Mouse (Mus musculus): ENCODE results near the gene Tsks. TPM values are rescaled to one million over a fixed set of nuclear protein-coding genes. Genes with fewer than 3 reads are reported as not detected.
A peak's percentile ranks its signal among the peaks of the same experiment; 100 is the strongest.

Tsks gene
- polyA plus RNA-seq, 1 experiment from 2014 or later = not detected

GRCm38 (mm10) chr7:44925468-44925867, 17.5 kb upstream of the Tsks start:
- Histone ChIP-seq H3K27me3 (ENCODE audit: control insufficient read depth, insufficient read depth, low read length) (no peaks in the 10 kb centered on the region), H3K9me3 (ENCODE audit: control insufficient read depth, low read length) (no peaks in the 10 kb centered on the region)
- no peak for DNase-seq (ENCODE audit: low spot score)

GRCm38 (mm10) chr7:44928570-44928969, 14.4 kb upstream of the Tsks start:
- peak overlapping the region; percentile 89 for H3K9ac ChIP-seq (ENCODE audit: low read length)
- H3K27ac ChIP-seq (ENCODE audit: low read depth, low read length) = no peak overlapping the region
- ATAC-seq (ENCODE audit: insufficient read depth, low FRiP score, low TSS enrichment) = no peak
- H3K4me3 ChIP-seq (ENCODE audit: low read depth, low read length) = peak overlapping the region; percentile 98
- H3K36me3 ChIP-seq (ENCODE audit: control insufficient read depth, insufficient read depth, low read length) = peaks cover 3% of the 10 kb centered on the region
- H3K4me1 ChIP-seq (ENCODE audit: control insufficient read depth, insufficient read depth, low read length) = peaks cover 9% of the 10 kb centered on the region
- H3K9me3 ChIP-seq (ENCODE audit: control insufficient read depth, low read length) = no peaks in the 10 kb centered on the region
- DNase-seq (ENCODE audit: low spot score) = no peak
- peak overlapping the region; percentile 68 for H3K4me2 ChIP-seq (ENCODE audit: low read depth)
- H3K27me3 ChIP-seq (ENCODE audit: control insufficient read depth, insufficient read depth, low read length) = no peaks in the 10 kb centered on the region
- 0% methylated on average over 1 of the region's 1 CpGs for WGBS

More at GRCm38 (mm10) chr7:44925468-44925867, 17.5 kb upstream of the Tsks start:
- 79% methylated on average over 3 of the region's 3 CpGs for WGBS
- Histone ChIP-seq H3K27ac (ENCODE audit: low read depth, low read length) (no peak overlapping the region), H3K4me3 (ENCODE audit: low read depth, low read length) (no peak overlapping the region), H3K9ac (ENCODE audit: low read length) (no peak overlapping the region), H3K4me2 (ENCODE audit: low read depth) (no peak overlapping the region), H3K36me3 (ENCODE audit: control insufficient read depth, insufficient read depth, low read length) (peaks cover 7% of the 10 kb centered on the region), H3K4me1 (ENCODE audit: control insufficient read depth, insufficient read depth, low read length) (peaks cover 9% of the 10 kb centered on the region)
- no peak for ATAC-seq (ENCODE audit: insufficient read depth, low FRiP score, low TSS enrichment)

- H3K9me3 ChIP-seq (ENCODE audit: control insufficient read depth, low read length) = no peaks in the 10 kb centered on the region
- peak within 1 kb of the TSS; percentile 98 for H3K4me3 ChIP-seq (ENCODE audit: low read depth, low read length)
- ATAC-seq (ENCODE audit: insufficient read depth, low FRiP score, low TSS enrichment) (peak; percentile 100), DNase-seq (ENCODE audit: low spot score) (peak; percentile 100)
- peak within 1 kb of the TSS; percentile 75 for H3K27ac ChIP-seq (ENCODE audit: low read depth, low read length)
- under 1% methylated on average over 83 of the region's 84 CpGs for WGBS
- no peaks in the 10 kb centered on the region for H3K27me3 ChIP-seq (ENCODE audit: control insufficient read depth, insufficient read depth, low read length)
- H3K4me2 ChIP-seq (ENCODE audit: low read depth) = peak within 1 kb of the TSS; percentile 70
- peaks cover 3% of the 10 kb centered on the region for H3K36me3 ChIP-seq (ENCODE audit: control insufficient read depth, insufficient read depth, low read length)
- peaks cover 9% of the 10 kb centered on the region for H3K4me1 ChIP-seq (ENCODE audit: control insufficient read depth, insufficient read depth, low read length)
- peak within 1 kb of the TSS; percentile 89 for H3K9ac ChIP-seq (ENCODE audit: low read length)
Measured at GRCm38 (mm10) chr7:44929204-44930151, 13.5 kb upstream of the Tsks start, which contains the start of gene Ap2a1. Gene Ap2a1 (minus strand): TSS chr7:44929496.

DNA sequence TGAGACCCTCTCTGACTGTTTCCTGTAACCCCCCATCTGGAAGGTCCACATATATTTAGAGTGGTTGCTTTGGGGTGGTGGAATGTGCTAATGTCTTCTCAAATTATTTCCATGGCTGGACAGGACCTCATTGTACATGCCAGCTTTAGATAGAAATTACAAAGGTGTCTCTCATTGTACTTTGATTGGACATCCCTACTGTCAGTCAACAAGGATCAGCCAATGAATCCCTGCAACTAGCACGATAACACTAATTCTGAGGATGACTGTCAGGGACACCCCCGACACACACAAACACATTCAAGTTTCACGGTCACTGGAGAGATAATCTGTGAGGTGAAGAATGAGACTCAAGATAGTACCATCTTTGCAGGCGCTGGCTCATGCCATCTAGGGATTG, 4.3 kb upstream of the Tsks start:
- Histone ChIP-seq H3K36me3 (ENCODE audit: control insufficient read depth, insufficient read depth, low read length) (no peaks in the 10 kb centered on the region), H3K9ac (ENCODE audit: low read length) (no peak overlapping the region), H3K27ac (ENCODE audit: low read depth, low read length) (no peak overlapping the region), H3K27me3 (ENCODE audit: control insufficient read depth, insufficient read depth, low read length) (no peaks in the 10 kb centered on the region), H3K4me2 (ENCODE audit: low read depth) (no peak overlapping the region), H3K9me3 (ENCODE audit: control insufficient read depth, low read length) (no peaks in the 10 kb centered on the region), H3K4me1 (ENCODE audit: control insufficient read depth, insufficient read depth, low read length) (no peaks in the 10 kb centered on the region), H3K4me3 (ENCODE audit: low read depth, low read length) (no peak overlapping the region)
- no peak for ATAC-seq (ENCODE audit: insufficient read depth, low FRiP score, low TSS enrichment)
- no peak for DNase-seq (ENCODE audit: low spot score)
- 90% methylated on average over 4 of the region's 4 CpGs for WGBS

DNA sequence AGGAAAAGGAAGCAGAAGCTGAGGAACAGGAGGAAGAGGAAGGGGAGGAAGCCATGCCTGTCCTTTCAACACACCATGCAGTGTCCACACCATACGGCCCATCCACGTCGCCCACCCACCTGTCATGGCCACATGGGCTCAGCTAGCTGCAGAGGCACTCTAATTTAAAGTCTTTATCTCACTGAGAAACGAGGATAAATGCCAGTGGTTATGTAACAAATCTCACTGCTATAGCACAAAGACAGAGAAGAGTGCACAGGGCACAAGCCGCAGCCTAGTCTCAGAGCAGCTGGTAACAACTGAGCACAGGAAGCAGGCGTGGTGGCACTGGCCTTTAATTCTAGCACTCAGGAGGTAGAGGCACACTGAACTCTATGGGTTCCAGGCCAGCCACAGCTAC, 6.9 kb downstream of the Tsks start:
- Histone ChIP-seq H3K4me2 (ENCODE audit: low read depth) (no peak overlapping the region), H3K9ac (ENCODE audit: low read length) (no peak overlapping the region), H3K9me3 (ENCODE audit: control insufficient read depth, low read length) (no peaks in the 10 kb centered on the region), H3K36me3 (ENCODE audit: control insufficient read depth, insufficient read depth, low read length) (no peaks in the 10 kb centered on the region), H3K4me1 (ENCODE audit: control insufficient read depth, insufficient read depth, low read length) (no peaks in the 10 kb centered on the region), H3K27me3 (ENCODE audit: control insufficient read depth, insufficient read depth, low read length) (peaks cover 15% of the 10 kb centered on the region), H3K4me3 (ENCODE audit: low read depth, low read length) (no peak overlapping the region), H3K27ac (ENCODE audit: low read depth, low read length) (no peak overlapping the region)
- ATAC-seq (ENCODE audit: insufficient read depth, low FRiP score, low TSS enrichment) = no peak
- 80% methylated on average over 6 of the region's 6 CpGs for WGBS
- DNase-seq (ENCODE audit: low spot score) = no peak

GRCm38 (mm10) chr7:44951960-44952359, 9.0 kb downstream of the Tsks start:
- no peak for ATAC-seq (ENCODE audit: insufficient read depth, low FRiP score, low TSS enrichment)
- peak overlapping the region; percentile 81 for H3K4me2 ChIP-seq (ENCODE audit: low read depth)
- no peaks in the 10 kb centered on the region for H3K4me1 ChIP-seq (ENCODE audit: control insufficient read depth, insufficient read depth, low read length)
- peaks cover 15% of the 10 kb centered on the region for H3K27me3 ChIP-seq (ENCODE audit: control insufficient read depth, insufficient read depth, low read length)
- DNase-seq (ENCODE audit: low spot score) = peak; percentile 47
- no peaks in the 10 kb centered on the region for H3K36me3 ChIP-seq (ENCODE audit: control insufficient read depth, insufficient read depth, low read length)
- no peak overlapping the region for H3K27ac ChIP-seq (ENCODE audit: low read depth, low read length)
- no peaks in the 10 kb centered on the region for H3K9me3 ChIP-seq (ENCODE audit: control insufficient read depth, low read length)
- H3K9ac ChIP-seq (ENCODE audit: low read length) = no peak overlapping the region
- peak overlapping the region; percentile 38 for H3K4me3 ChIP-seq (ENCODE audit: low read depth, low read length)
- under 1% methylated on average over 10 of the region's 10 CpGs for WGBS

- Histone ChIP-seq H3K9ac (ENCODE audit: low read length) (peak overlapping the region; percentile 66), H3K27ac (ENCODE audit: low read depth, low read length) (no peak overlapping the region), H3K36me3 (ENCODE audit: control insufficient read depth, insufficient read depth, low read length) (no peaks in the 10 kb centered on the region), H3K4me2 (ENCODE audit: low read depth) (peak overlapping the region; percentile 81), H3K4me1 (ENCODE audit: control insufficient read depth, insufficient read depth, low read length) (no peaks in the 10 kb centered on the region), H3K9me3 (ENCODE audit: control insufficient read depth, low read length) (no peaks in the 10 kb centered on the region), H3K4me3 (ENCODE audit: low read depth, low read length) (peak overlapping the region; percentile 38), H3K27me3 (ENCODE audit: control insufficient read depth, insufficient read depth, low read length) (peaks cover 15% of the 10 kb centered on the region)
- DNase-seq (ENCODE audit: low spot score) (peak; percentile 91), ATAC-seq (ENCODE audit: insufficient read depth, low FRiP score, low TSS enrichment) (peak; percentile 84)
- WGBS = 6% methylated on average over 24 of the region's 24 CpGs
Measured at GRCm38 (mm10) chr7:44952611-44953306, 9.8 kb downstream of the Tsks start.

DNA sequence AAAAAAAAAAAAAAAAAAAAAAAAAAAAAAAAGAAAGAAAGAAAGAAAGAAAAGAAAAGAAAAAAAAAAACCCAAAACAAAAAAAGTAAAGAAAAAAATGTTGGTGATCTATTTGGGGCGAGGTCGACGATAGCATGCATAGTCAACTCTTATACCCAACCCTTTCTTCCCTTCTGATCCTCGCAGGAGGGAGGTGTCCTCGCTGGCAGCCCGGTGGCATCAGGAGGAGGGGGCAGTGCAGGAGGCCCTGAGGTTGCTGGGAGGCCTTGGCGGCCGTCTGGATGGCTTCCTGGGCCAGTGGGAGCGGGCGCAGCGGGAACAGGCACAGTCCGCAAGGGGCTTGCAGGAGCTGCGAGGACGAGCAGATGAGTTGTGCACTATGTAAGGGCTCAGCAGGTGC, 10.6 kb downstream of the Tsks start:
- Histone ChIP-seq H3K27ac (ENCODE audit: low read depth, low read length) (no peak overlapping the region), H3K9ac (ENCODE audit: low read length) (no peak overlapping the region), H3K4me1 (ENCODE audit: control insufficient read depth, insufficient read depth, low read length) (no peaks in the 10 kb centered on the region), H3K4me2 (ENCODE audit: low read depth) (no peak overlapping the region), H3K9me3 (ENCODE audit: control insufficient read depth, low read length) (no peaks in the 10 kb centered on the region), H3K4me3 (ENCODE audit: low read depth, low read length) (no peak overlapping the region), H3K36me3 (ENCODE audit: control insufficient read depth, insufficient read depth, low read length) (no peaks in the 10 kb centered on the region), H3K27me3 (ENCODE audit: control insufficient read depth, insufficient read depth, low read length) (peaks cover 15% of the 10 kb centered on the region)
- ATAC-seq (ENCODE audit: insufficient read depth, low FRiP score, low TSS enrichment) (no peak), DNase-seq (ENCODE audit: low spot score) (no peak)
- 54% methylated on average over 14 of the region's 14 CpGs for WGBS
